Mouse (Mus musculus) midbrain, postnatal 0 days (tissue): ENCODE data around the gene Gfm1. TPM values are rescaled to one million over a fixed set of nuclear protein-coding genes. Genes with fewer than 3 reads are reported as not detected.

Experiments
- ATAC-seq: fragments of 200-750 bp; cut with Nextera tagmentation; 2 replicates; pipeline ENCODE4 v1.8.0; 2017; ENCODE audit warnings: moderate number of reproducible peaks, mild to moderate bottlenecking, moderate TSS enrichment, moderate library complexity; ENCODE audit not compliant: low FRiP score
- DNase-seq: peaks from one replicate; pipeline ENCODE4 v3.0.0-alpha.2; 2015; ENCODE audit warnings: low spot score
- H3K27ac ChIP-seq: fragments of 300-500 bp; sonication (generic); 2 replicates; pipeline ENCODE4 v1.5.1; 2014; ENCODE audit warnings: low read depth, mild to moderate bottlenecking, low read length, mixed read lengths
- H3K27me3 ChIP-seq: fragments of 300-500 bp; sonication (generic); 2 replicates; pipeline ENCODE4 v1.6.1; 2014; ENCODE audit warnings: low read length, control low read depth, mixed read lengths; ENCODE audit not compliant: insufficient read depth
- H3K36me3 ChIP-seq: fragments of 300-500 bp; sonication (generic); 2 replicates; pipeline ENCODE4 v1.6.1; 2014; ENCODE audit warnings: low read length, control low read depth, mixed read lengths; ENCODE audit not compliant: insufficient read depth
- H3K4me1 ChIP-seq: fragments of 300-500 bp; sonication (generic); 2 replicates; pipeline ENCODE4 v1.6.1; 2014; ENCODE audit warnings: mild to moderate bottlenecking, control low read depth, antibody characterized with exemption, low read length, mixed read lengths; ENCODE audit not compliant: insufficient read depth
- H3K4me2 ChIP-seq: fragments of 300-500 bp; sonication (generic); 2 replicates; pipeline ENCODE4 v1.6.1; 2014; ENCODE audit warnings: low read depth, mild to moderate bottlenecking, low read length, mixed read lengths; ENCODE audit not compliant: poor library complexity, severe bottlenecking
- H3K4me3 ChIP-seq: fragments of 300-500 bp; sonication (generic); 2 replicates; pipeline ENCODE4 v1.5.1; 2014; ENCODE audit warnings: low read depth, mild to moderate bottlenecking, low read length, moderate library complexity
- H3K9ac ChIP-seq: fragments of 300-500 bp; sonication (generic); replicated peaks from 2 replicates; pipeline ENCODE4 v1.6.1; 2014; ENCODE audit warnings: mild to moderate bottlenecking, low read length, moderate library complexity, mixed read lengths; ENCODE audit not compliant: poor library complexity, severe bottlenecking
- H3K9me3 ChIP-seq: fragments of 300-500 bp; sonication (generic); 2 replicates; pipeline ENCODE4 v1.6.1; 2016; ENCODE audit warnings: low read length, control low read depth
- CTCF ChIP-seq: IDR thresholded peaks from 2 replicates; pipeline ENCODE4 v1.5.1; 2016; ENCODE audit warnings: antibody characterized with exemption, mild to moderate bottlenecking
- WGBS: fragments of 180-500 bp; shearing (Covaris S2); extraction: QIAGEN DNeasy Blood & Tissue Kit; methylation state at CpG from one replicate; pipeline ENCODE4 v1.1.7; 2014; 5-methylcytosine and 5-hydroxymethylcytosine counted together
- polyA plus RNA-seq: library from polyadenylated mRNA; unstranded; fragments of >200 nt; fragmentation: Nextera tagmentation; extraction: Ambion mirVana; gene quantifications from 2 replicates; pipeline ENCODE4 v1.2.1, GENCODE M21; 2015
- total RNA-seq: library from RNA; depleted of rRNA; stranded (reverse); fragments of >200 nt; gene quantifications from 2 replicates; pipeline ENCODE4 v1.2.3, GENCODE M21; 2014

The Gfm1 gene
- total and polyA plus RNA-seq, 2 experiments from 2014 or later = 21.3 to 29.1 TPM

GRCm38 (mm10) chr3:67467281-67467680 lies 37.4 kb downstream of the Gfm1 start:
- Histone ChIP-seq H3K27ac (no peak overlapping the region), H3K36me3 (peaks cover 9% of the 10 kb centered on the region), H3K9me3 (no peaks in the 10 kb centered on the region), H3K4me1 (no peaks in the 10 kb centered on the region), H3K9ac (no peak overlapping the region), H3K4me2 (no peak overlapping the region), H3K27me3 (no peaks in the 10 kb centered on the region), H3K4me3 (no peak overlapping the region)
- ATAC-seq (no peak), DNase-seq (no peak)
- WGBS = 96% methylated on average over 2 of the region's 2 CpGs
- TF ChIP-seq CTCF = no peak

GRCm38 (mm10) chr3:67471408-67472127 lies 41.7 kb downstream of the Gfm1 start:
- Histone ChIP-seq H3K36me3 (peaks cover 21% of the 10 kb centered on the region), H3K4me3 (no peak overlapping the region), H3K27me3 (no peaks in the 10 kb centered on the region), H3K4me1 (no peaks in the 10 kb centered on the region), H3K9me3 (no peaks in the 10 kb centered on the region), H3K27ac (no peak overlapping the region), H3K9ac (no peak overlapping the region), H3K4me2 (no peak overlapping the region)
- 91% methylated on average over 4 of the region's 4 CpGs for WGBS
- ATAC-seq (no peak), DNase-seq (no peak)
- no peak for TF ChIP-seq CTCF

DNA sequence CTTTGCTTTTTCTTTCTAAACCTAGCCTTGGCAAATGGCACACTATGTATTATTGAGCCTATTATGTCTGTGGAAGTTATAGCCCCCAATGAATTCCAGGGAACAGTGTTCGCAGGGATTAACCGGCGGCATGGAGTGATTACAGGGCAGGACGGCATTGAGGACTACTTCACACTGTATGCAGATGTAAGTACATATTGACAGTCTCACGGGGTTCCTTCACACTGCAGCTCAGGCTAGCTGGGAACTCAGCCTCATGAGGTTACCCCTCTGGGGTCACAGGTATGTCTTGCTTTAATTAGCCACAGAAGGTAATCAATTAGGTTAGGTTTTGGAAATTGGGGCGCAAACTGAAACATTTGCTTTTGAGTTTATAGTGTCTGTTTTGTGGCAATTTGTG lies 43.5 kb downstream of the Gfm1 start:
- no peaks in the 10 kb centered on the region for H3K4me1 ChIP-seq
- no peak overlapping the region for H3K9ac ChIP-seq
- DNase-seq = no peak
- no peaks in the 10 kb centered on the region for H3K9me3 ChIP-seq
- H3K36me3 ChIP-seq = peaks cover 25% of the 10 kb centered on the region
- no peak overlapping the region for H3K4me2 ChIP-seq
- no peak overlapping the region for H3K4me3 ChIP-seq
- H3K27ac ChIP-seq = no peak overlapping the region
- H3K27me3 ChIP-seq = no peaks in the 10 kb centered on the region
- ATAC-seq = no peak
- WGBS = 72% methylated on average over 6 of the region's 6 CpGs
- TF ChIP-seq CTCF = no peak

GRCm38 (mm10) chr3:67479806-67480205 lies 49.9 kb downstream of the Gfm1 start:
- Histone ChIP-seq H3K27me3 (no peaks in the 10 kb centered on the region), H3K9ac (no peak overlapping the region), H3K36me3 (peaks cover 14% of the 10 kb centered on the region; the same call in 1 of the 2 replicates), H3K27ac (no peak overlapping the region), H3K4me3 (no peak overlapping the region), H3K4me2 (no peak overlapping the region), H3K4me1 (no peaks in the 10 kb centered on the region), H3K9me3 (no peaks in the 10 kb centered on the region)
- 92% methylated on average over 11 of the region's 11 CpGs for WGBS
- no peak for ATAC-seq
- no peak for TF ChIP-seq CTCF
- DNase-seq = no peak

DNA sequence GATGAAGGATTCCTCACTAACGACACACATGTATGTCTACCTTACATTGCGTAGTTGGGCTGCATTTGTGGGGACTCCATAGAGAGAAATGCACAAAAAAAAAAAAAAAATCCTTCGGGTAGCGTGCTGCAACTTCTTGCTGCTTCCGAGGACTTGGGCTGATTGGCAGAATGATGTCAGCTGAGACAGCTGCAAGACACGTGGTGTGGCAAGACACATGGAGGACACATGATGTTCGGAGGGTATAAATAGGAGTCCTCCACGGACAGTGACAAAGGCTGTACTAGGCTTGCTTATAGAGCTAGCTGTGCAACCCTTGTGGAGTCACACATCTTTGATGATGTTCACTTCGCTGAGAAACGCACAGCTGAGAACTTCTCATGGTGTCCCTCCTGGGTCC lies 52.5 kb downstream of the Gfm1 start:
- ATAC-seq (no peak), DNase-seq (no peak)
- H3K9ac ChIP-seq = no peak overlapping the region
- H3K4me2 ChIP-seq = no peak overlapping the region
- H3K4me3 ChIP-seq = no peak overlapping the region
- H3K9me3 ChIP-seq = no peaks in the 10 kb centered on the region
- no peaks in the 10 kb centered on the region for H3K4me1 ChIP-seq
- no peak overlapping the region for H3K27ac ChIP-seq
- 0 out of 2 replicates have a peak, but pooled peaks cover 2% of the 10 kb centered on the region for H3K36me3 ChIP-seq
- H3K27me3 ChIP-seq = no peaks in the 10 kb centered on the region
- WGBS = 95% methylated on average over 10 of the region's 10 CpGs
- no peak for TF ChIP-seq CTCF

DNA sequence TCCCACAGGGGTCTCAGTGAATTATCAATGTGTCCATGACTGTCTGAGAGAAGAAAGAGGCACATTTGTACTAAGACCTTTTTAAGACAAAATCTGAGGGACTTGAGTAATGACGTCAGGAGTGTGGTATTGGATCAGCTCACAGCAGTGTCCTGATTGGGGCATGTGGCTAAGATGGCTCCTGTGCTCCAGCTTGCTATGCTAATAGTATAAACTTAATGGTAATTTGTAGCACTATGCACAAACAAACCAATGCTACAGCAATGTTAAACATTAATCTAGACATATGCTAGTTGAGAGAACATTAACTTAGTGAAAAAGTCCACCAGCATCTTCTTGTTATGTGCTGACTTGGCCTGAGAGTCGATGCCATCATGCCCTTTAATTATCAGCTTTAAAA lies 55.3 kb downstream of the Gfm1 start:
- H3K9me3 ChIP-seq = no peaks in the 10 kb centered on the region
- H3K36me3 ChIP-seq = no peaks in the 10 kb centered on the region
- ATAC-seq = no peak
- no peak overlapping the region for H3K4me2 ChIP-seq
- 90% methylated on average over 2 of the region's 2 CpGs for WGBS
- TF ChIP-seq CTCF = no peak
- H3K4me1 ChIP-seq = no peaks in the 10 kb centered on the region
- H3K9ac ChIP-seq = no peak overlapping the region
- no peak overlapping the region for H3K27ac ChIP-seq
- no peak overlapping the region for H3K4me3 ChIP-seq
- DNase-seq = no peak
- H3K27me3 ChIP-seq = no peaks in the 10 kb centered on the region
